Mouse (Mus musculus): Measurements from ENCODE around the gene Foxp1. TPM values are rescaled to one million over a fixed set of nuclear protein-coding genes. Genes with fewer than 3 reads are reported as not detected.
A peak's percentile ranks its signal among the peaks of the same experiment; 100 is the strongest.

The Foxp1 gene
- polyA plus RNA-seq, 1 experiment from 2014 or later = 141 TPM

- WGBS = 57% methylated on average over 5 of the region's 5 CpGs
- Histone ChIP-seq H3K4me1 (0 out of 2 replicates have a peak, but pooled peaks cover 4% of the 10 kb centered on the region), H3K27ac (no peak overlapping the region), H3K4me2 (replicated peaks) (no peak overlapping the region), H3K4me3 (no peak overlapping the region), H3K27me3 (no peaks in the 10 kb centered on the region), H3K36me3 (no peaks in the 10 kb centered on the region), H3K9me3 (no peaks in the 10 kb centered on the region), H3K9ac (no peak overlapping the region)
- no peak for ATAC-seq (ENCODE audit: low FRiP score, low read depth)
Observed at GRCm38 (mm10) chr6:99534211-99534745, 11.8 kb upstream of the Foxp1 start.

GRCm38 (mm10) chr6:99532458-99532857 lies 9.9 kb upstream of the Foxp1 start:
- ATAC-seq (ENCODE audit: low FRiP score, low read depth) = no peak
- 90% methylated on average over 4 of the region's 4 CpGs for WGBS

GRCm38 (mm10) chr6:99528972-99529371 lies 6.5 kb upstream of the Foxp1 start:
- H3K9me3 ChIP-seq = peaks cover 12% of the 10 kb centered on the region
- peaks cover 17% of the 10 kb centered on the region for H3K4me1 ChIP-seq
- ATAC-seq (ENCODE audit: low FRiP score, low read depth) = no peak
- H3K4me2 ChIP-seq (replicated peaks) = no peak overlapping the region
- no peak overlapping the region for H3K4me3 ChIP-seq
- H3K36me3 ChIP-seq = peaks cover 17% of the 10 kb centered on the region
- H3K9ac ChIP-seq = no peak overlapping the region
- H3K27ac ChIP-seq = no peak overlapping the region
- 80% methylated on average over 2 of the region's 2 CpGs for WGBS
- H3K27me3 ChIP-seq = no peaks in the 10 kb centered on the region

More at GRCm38 (mm10) chr6:99532458-99532857, 9.9 kb upstream of the Foxp1 start:
- Histone ChIP-seq H3K36me3 (peaks cover 3% of the 10 kb centered on the region), H3K4me2 (replicated peaks) (no peak overlapping the region), H3K9ac (no peak overlapping the region), H3K4me1 (0 out of 2 replicates have a peak, but pooled peaks cover 4% of the 10 kb centered on the region), H3K27me3 (no peaks in the 10 kb centered on the region), H3K9me3 (peaks cover 4% of the 10 kb centered on the region; the same call in 1 of the 2 replicates), H3K27ac (no peak overlapping the region), H3K4me3 (no peak overlapping the region)

GRCm38 (mm10) chr6:99527457-99528105 lies 5.1 kb upstream of the Foxp1 start:
- H3K36me3 ChIP-seq = peaks cover 17% of the 10 kb centered on the region
- H3K4me2 ChIP-seq (replicated peaks) = no peak overlapping the region
- H3K27me3 ChIP-seq = no peaks in the 10 kb centered on the region
- H3K9me3 ChIP-seq = peaks cover 12% of the 10 kb centered on the region
- ATAC-seq (ENCODE audit: low FRiP score, low read depth) = no peak
- H3K9ac ChIP-seq = no peak overlapping the region
- no peak overlapping the region for H3K4me3 ChIP-seq
- H3K27ac ChIP-seq = no peak overlapping the region
- 94% methylated on average over 6 of the region's 6 CpGs for WGBS
- peaks cover 16% of the 10 kb centered on the region for H3K4me1 ChIP-seq

- Histone ChIP-seq H3K4me3 (no peak overlapping the region), H3K4me1 (peaks cover 15% of the 10 kb centered on the region), H3K27me3 (no peaks in the 10 kb centered on the region), H3K9ac (no peak overlapping the region), H3K9me3 (peaks cover 12% of the 10 kb centered on the region), H3K4me2 (replicated peaks) (0 out of 2 replicates have a peak overlapping the region, but pooled peaks have one; percentile 17), H3K36me3 (peaks cover 17% of the 10 kb centered on the region), H3K27ac (no peak overlapping the region)
- ATAC-seq (ENCODE audit: low FRiP score, low read depth) = no peak
- WGBS = 50% methylated on average over 8 of the region's 8 CpGs
Observed at GRCm38 (mm10) chr6:99525351-99525750, 2.8 kb upstream of the Foxp1 start.

- no peak for ATAC-seq (ENCODE audit: low FRiP score, low read depth)
- peak overlapping the region; percentile 96 for H3K9ac ChIP-seq
- H3K27me3 ChIP-seq = no peaks in the 10 kb centered on the region
- H3K4me2 ChIP-seq (replicated peaks) = peak overlapping the region; percentile 91
- peaks cover 25% of the 10 kb centered on the region for H3K4me1 ChIP-seq
- 31% methylated on average over 10 of the region's 10 CpGs for WGBS
- peak overlapping the region; percentile 98; the same call in 1 of the 2 replicates for H3K27ac ChIP-seq
- peaks cover 12% of the 10 kb centered on the region for H3K9me3 ChIP-seq
- peaks cover 17% of the 10 kb centered on the region for H3K36me3 ChIP-seq
- peak overlapping the region; percentile 83 for H3K4me3 ChIP-seq
Observed at GRCm38 (mm10) chr6:99523679-99524370, 1.3 kb upstream of the Foxp1 start.

- H3K4me1 ChIP-seq = peaks cover 25% of the 10 kb centered on the region
- H3K4me3 ChIP-seq = peak overlapping the region; percentile 83
- peaks cover 12% of the 10 kb centered on the region for H3K9me3 ChIP-seq
- H3K36me3 ChIP-seq = peaks cover 17% of the 10 kb centered on the region
- H3K9ac ChIP-seq = peak overlapping the region; percentile 96
- H3K27me3 ChIP-seq = no peaks in the 10 kb centered on the region
- ATAC-seq (ENCODE audit: low FRiP score, low read depth) = peak; percentile 62
- 0% methylated on average over 20 of the region's 22 CpGs for WGBS
- peak overlapping the region; percentile 91 for H3K4me2 ChIP-seq (replicated peaks)
- H3K27ac ChIP-seq = peak overlapping the region; percentile 98
Observed at GRCm38 (mm10) chr6:99523109-99523632, 650 bp upstream of the Foxp1 start.

GRCm38 (mm10) chr6:99521641-99522358 lies 721 bp downstream of the Foxp1 start:
- Histone ChIP-seq H3K36me3 (peaks cover 7% of the 10 kb centered on the region), H3K9ac (peak overlapping the region; percentile 96), H3K9me3 (0 out of 2 replicates have a peak, but pooled peaks cover 1% of the 10 kb centered on the region), H3K4me2 (replicated peaks) (peak overlapping the region; percentile 91), H3K27me3 (no peaks in the 10 kb centered on the region), H3K27ac (peak overlapping the region; percentile 98), H3K4me1 (peaks cover 29% of the 10 kb centered on the region), H3K4me3 (peak overlapping the region; percentile 83)
- WGBS = under 1% methylated on average over 64 of the region's 64 CpGs
- peak; percentile 18; the same call in 1 of the 2 replicates for ATAC-seq (ENCODE audit: low FRiP score, low read depth)

- Histone ChIP-seq H3K27me3 (no peaks in the 10 kb centered on the region), H3K9ac (peak overlapping the region; percentile 96), H3K4me3 (peak overlapping the region; percentile 83), H3K36me3 (0 out of 2 replicates have a peak, but pooled peaks cover under 1% of the 10 kb centered on the region), H3K9me3 (no peaks in the 10 kb centered on the region), H3K4me2 (replicated peaks) (peak overlapping the region; percentile 91), H3K27ac (peak overlapping the region; percentile 98), H3K4me1 (peaks cover 30% of the 10 kb centered on the region)
- ATAC-seq (ENCODE audit: low FRiP score, low read depth) = peak; percentile 78
- under 1% methylated on average over 48 of the region's 54 CpGs for WGBS
Observed at GRCm38 (mm10) chr6:99521038-99521640, 1.4 kb downstream of the Foxp1 start.

- H3K4me2 ChIP-seq (replicated peaks) = peak overlapping the region; percentile 91
- H3K9ac ChIP-seq = peak overlapping the region; percentile 96
- H3K36me3 ChIP-seq = no peaks in the 10 kb centered on the region
- no peaks in the 10 kb centered on the region; the same call in 1 of the 2 replicates for H3K27me3 ChIP-seq
- H3K9me3 ChIP-seq = no peaks in the 10 kb centered on the region
- peak overlapping the region; percentile 83 for H3K4me3 ChIP-seq
- under 1% methylated on average over 26 of the region's 27 CpGs for WGBS
- ATAC-seq (ENCODE audit: low FRiP score, low read depth) = no peak; the same call in 1 of the 2 replicates
- peaks cover 32% of the 10 kb centered on the region for H3K4me1 ChIP-seq
- H3K27ac ChIP-seq = peak overlapping the region; percentile 98
Observed at GRCm38 (mm10) chr6:99520676-99521037, 1.9 kb downstream of the Foxp1 start.
